Mouse (Mus musculus): ENCODE data around the gene Dbnl. TPM values are rescaled to one million over a fixed set of nuclear protein-coding genes. Genes with fewer than 3 reads are reported as not detected.
A peak's percentile ranks its signal among the peaks of the same experiment; 100 is the strongest.
"Not testable (repeated sequence)": the region's sequence is repeated elsewhere in the genome, so short reads cannot be mapped to it uniquely, and the experiment has no call there.

Gene Dbnl
- total RNA-seq, 2 experiments from 2014 or later = 69.2 to 72.2 TPM

DNA sequence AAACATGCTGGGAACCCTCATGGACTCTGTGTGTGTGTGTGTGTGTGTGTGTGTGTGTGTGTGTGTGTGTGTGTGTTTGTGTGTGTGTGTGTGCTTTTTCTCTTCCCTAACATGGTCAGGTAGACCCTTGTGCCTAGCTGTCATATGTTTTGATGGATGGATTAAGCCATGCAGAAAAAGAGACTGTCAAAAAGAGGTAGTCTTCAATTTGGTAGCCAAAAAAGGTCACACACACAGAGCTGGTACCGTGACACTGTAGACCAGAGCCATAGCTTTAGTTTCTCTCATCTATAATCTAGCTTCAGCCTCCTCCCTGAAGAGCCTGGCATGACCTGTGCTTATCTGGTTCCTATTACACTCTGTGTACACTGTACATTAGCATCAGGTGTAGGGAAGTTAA lies 2.1 kb downstream of the Dbnl start:
- no peak for DNase-seq (ENCODE audit: low spot score in 2 of 2)
- intact Hi-C loops (cut with DNase I) = no loop called here

DNA sequence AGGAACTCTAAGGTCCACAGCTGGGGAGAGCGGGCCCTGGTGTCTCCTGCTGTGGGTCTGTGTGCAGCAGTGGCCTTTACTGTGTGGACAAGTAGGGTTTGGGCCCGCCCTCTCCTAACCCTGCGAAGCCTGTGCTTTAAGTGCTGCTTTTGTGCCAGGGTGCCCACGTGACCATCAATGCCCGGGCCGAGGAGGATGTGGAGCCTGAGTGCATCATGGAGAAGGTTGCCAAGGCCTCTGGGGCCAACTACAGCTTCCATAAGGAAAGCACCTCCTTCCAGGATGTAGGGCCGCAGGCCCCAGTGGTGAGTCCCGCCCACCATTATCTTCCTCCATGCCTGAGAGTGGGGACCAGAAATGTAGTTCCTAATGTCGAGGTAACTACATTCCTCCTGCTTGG lies 7.0 kb downstream of the Dbnl start:
- intact Hi-C loops (cut with DNase I) = no loop called here
- DNase-seq (ENCODE audit: low spot score in 2 of 2) = no peak

DNA sequence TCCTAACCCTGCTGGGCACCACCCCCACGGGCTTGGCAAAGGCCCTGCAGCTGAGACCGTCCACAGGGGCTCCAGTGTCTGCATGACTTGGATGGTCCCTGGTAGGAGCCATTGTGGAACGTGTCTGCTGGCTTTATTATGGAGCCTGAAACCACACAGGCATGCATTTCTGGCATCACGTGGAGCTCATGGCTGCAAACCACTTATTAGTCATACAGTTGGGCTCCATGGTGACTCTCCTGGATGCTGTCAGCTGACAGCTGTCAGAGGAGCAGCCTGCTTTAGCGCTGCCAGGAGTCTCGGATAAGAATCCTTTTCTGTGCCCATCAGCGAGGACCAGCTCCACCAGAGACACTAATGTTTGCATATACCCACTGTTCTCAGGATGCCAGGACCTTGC lies 7.4 kb downstream of the Dbnl start:
- DNase-seq (ENCODE audit: low spot score in 2 of 2) = peak; percentile 30 to 34
- intact Hi-C loops (cut with DNase I) = no loop called here

DNA sequence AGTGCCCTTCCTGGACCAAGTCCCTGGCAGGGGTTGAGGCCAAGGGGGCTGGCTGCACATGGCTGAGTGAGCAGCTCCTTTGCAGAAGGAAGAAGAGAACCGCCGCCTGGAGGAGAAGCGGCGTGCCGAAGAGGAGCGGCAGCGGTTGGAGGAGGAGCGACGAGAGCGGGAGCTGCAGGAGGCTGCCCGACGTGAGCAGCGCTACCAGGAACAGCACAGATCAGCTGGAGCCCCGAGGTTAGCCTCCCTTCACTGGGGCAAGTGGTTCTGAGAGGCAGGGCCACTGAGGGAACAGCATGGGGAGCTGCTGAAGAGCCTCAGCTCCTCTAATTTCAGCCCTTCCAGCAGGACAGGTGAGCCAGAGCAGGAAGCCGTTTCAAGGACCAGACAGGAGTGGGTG lies 8.7 kb downstream of the Dbnl start:
- intact Hi-C loops (cut with DNase I) = no loop called here
- no peak for DNase-seq (ENCODE audit: low spot score in 2 of 2)

DNA sequence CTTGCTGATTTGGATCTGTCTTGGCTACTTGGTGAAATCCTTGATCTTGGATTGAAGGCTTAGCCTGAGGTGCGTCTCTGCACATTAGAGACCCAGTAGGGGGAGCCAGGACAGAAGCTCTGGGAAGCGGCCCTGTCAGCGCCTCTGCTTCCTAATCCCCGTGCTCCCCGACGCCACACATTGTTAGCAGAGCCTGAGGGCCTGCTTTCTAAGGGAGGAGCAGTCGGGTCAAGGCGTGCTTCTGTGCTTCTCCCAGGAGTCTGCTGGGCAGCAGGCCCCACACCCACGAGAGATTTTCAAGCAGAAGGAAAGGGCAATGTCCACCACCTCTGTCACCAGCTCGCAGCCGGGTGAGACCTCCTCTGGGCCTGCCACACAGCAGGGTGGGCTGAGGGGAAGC lies 9.1 kb downstream of the Dbnl start:
- intact Hi-C loops (cut with DNase I) = no loop called here
- DNase-seq (ENCODE audit: low spot score in 2 of 2) = no peak

DNA sequence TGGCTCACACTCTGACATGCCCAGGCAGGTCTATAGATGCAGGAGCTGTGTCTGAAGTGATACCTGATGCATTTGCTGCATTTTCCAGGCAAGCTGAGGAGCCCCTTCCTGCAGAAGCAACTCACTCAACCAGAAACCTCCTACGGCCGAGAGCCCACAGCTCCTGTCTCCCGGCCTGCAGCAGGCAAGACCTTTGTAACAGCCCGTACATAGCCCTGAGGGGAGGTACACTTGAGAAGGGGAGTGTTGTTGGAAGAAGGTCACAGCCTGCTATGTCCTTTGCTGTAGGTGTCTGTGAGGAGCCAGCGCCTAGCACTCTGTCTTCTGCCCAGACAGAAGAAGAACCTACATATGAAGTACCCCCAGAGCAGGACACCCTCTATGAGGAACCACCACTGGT lies 9.6 kb downstream of the Dbnl start:
- intact Hi-C loops (cut with DNase I) = no loop called here
- DNase-seq (ENCODE audit: low spot score in 2 of 2) = no peak

DNA sequence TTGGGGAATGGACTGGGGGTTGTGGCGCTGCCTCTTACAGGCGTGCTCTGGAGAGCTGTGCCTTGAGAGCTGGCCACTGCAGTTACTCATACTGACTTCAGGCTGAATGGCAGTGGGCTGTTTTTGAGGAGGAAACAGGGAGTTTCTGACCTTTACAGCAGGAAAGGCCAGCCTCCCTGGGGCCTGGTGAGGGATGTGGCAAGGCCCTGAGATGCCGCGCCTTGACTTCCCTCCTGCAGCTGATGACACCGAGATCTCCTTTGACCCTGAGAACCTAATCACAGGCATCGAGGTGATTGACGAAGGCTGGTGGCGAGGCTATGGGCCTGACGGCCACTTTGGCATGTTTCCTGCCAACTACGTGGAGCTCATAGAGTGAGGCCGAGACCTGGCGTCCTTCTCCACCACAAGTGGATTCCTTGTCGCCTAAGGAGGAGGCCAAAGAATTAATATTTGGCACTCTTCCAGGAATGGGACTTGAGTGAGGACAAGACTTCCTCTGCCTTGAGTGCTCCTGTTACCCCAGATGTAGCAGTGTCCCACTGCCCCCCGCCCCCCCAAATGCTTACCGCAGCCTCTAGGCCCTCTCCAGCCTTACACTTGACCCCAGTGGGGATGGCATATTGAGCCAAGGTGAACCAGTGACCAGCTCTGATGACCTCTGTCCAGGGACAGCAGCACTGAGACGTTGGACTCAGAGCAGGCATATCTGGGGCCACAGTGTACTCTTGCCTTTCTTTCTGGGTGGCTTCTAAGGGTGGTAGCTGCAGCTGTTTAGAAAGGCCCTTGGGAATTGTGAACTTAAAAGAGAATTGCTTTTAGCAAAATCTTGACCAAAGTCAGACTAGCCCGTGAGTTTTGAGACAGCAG lies 11.6 kb downstream of the Dbnl start:
- no peak for DNase-seq (ENCODE audit: low spot score in 2 of 2)
- intact Hi-C loops (cut with DNase I) = no loop called here

DNA sequence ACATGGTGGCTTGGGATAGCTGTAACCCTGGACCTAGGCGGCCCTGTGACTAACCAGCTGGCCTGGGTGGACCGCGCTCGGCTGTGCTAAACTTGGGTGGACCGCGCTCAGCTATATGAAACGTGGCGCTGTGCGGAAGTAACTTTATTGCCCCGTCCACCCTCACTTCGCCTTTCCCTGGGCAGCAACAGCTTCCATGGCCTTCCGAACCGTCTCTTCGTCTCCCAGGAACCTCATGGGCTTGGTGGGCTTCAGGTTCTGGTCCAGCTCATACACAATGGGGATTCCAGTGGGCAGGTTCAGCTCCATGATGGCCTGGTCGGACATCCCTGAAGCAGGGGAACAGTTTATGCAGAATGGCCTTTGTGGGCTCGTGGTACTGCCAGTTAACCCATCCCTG lies 13.2 kb downstream of the Dbnl start:
- no peak for DNase-seq (ENCODE audit: low spot score in 2 of 2)
- intact Hi-C loops (cut with DNase I) = no loop called here

DNA sequence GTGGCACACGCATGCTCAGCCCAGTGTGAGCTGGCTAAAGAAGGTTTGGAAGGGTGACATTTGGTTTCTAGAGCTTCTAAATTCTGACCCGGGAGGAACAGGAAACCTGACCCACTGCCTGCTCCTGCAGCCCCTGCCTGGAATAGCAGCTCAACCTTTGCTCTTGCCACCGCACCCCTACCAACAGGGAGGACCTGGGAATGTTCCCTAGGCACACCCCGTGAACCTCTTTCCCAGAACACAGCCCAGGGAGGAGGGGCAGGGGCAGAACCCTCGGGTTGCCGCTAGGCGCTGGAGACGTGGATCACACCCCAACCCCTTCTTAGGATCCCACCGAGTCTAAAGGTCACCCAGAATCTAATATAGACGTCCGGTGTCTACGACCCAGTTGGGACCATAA lies 13.7 kb downstream of the Dbnl start:
- DNase-seq (ENCODE audit: low spot score in 2 of 2) = no peak
- intact Hi-C loops (cut with DNase I) = no loop called here

DNA sequence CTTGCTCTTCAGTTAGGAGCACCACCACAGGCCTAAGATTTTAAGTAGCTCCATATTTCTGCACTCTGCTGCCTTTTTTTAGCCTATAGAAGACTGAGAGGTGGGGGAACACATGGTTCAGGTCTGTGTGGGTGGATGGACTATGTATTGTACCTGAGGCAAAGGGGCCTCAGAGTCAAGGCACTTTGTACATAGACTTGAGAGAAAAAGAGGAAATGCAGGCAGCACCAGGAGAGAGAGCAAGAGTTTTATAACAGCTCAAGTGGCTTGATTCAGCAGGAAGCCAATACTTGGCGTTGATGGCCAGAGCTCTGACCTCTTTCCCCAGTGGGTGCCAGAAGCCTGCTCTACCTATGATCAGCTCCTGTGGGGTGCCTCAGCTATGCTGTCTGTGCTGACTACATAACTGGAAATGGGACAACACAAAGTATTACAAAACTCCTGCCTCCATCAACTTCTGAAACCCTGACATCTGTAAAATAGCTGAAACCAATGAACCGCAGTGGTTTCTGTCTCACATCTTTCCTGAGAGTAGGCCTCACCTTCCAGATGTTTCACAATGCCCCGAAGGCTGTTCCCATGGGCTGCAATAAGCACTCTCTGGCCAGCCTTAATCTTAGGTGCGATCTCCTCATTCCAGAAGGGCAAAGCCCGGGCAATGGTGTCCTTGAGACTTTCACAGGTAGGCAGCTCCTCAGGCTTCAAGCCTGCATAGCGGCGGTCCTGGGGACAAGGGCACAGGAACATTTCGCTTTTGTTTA lies 14.3 kb downstream of the Dbnl start:
- DNase-seq (ENCODE audit: low spot score in 2 of 2) = no peak
- intact Hi-C loops (cut with DNase I) = no loop called here

DNA sequence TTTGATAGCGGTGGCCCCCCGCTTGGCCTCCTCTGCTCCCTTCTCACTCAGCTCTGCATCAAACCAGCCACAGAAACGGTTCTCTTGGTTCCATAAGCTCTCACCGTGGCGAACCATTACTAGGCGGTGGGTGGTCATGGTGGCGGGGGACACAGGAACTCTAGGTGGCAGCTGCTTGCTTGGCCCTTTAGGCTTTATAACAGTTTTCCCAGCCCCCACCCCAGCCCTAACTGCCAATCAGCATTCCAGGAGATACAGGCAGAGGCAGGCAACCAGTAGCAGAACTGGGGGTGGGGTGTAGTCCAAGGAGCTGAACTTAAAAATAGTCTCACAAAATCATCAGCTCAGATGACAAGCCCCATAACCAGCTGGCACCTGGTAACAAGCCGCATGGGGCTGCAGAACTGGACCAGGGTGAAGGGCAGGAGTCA lies 15.3 kb downstream of the Dbnl start, which contains the start of gene Pgam2:
TSS of gene Pgam2 (minus strand) at position 183 of the 431 bp plus-strand sequence.
- no peak for DNase-seq (ENCODE audit: low spot score in 2 of 2)
- intact Hi-C loops (cut with DNase I) = no loop called here

DNA sequence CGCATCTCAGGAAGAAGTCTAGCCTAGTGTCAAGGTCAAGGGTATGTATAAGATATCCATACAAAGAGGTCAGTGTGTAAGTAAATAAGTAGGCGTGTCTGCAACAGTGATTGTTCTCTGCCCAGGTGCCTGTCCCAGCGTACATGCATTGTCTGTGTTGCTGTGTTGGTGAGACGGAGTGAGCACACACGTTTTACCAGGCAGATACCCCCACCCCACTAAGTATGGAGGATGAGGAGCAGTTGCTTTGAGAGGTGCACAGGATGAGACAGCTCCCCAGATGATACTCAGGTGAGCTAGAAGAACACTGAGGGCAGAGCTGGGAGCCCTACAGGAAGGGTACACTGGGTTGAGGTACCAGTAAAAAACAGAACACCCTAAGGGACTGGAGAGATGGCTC lies 15.9 kb downstream of the Dbnl start:
- intact Hi-C loops (cut with DNase I) = no loop called here
- DNase-seq (ENCODE audit: low spot score in 2 of 2) = no peak

DNA sequence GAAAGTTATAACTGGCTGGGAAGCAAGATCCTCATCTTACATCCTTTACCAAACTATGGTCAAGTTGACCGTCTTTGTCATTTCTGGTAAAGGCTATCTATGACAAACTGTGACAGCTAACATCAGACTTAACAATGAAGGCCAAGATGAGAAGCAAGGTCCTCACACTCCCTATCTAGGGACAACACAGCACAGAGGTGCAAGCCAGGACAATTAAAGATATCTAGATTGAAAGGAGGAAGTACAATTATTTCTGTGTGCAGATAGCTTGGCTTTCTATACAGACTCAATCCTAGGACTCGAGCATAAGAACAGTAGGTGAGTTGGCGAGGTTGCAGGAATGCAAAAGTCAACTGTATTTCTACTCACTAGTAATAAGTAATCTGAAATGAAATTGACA lies 17.4 kb downstream of the Dbnl start:
- intact Hi-C loops (cut with DNase I) = no loop called here
- no peak for DNase-seq (ENCODE audit: low spot score in 2 of 2)

DNA sequence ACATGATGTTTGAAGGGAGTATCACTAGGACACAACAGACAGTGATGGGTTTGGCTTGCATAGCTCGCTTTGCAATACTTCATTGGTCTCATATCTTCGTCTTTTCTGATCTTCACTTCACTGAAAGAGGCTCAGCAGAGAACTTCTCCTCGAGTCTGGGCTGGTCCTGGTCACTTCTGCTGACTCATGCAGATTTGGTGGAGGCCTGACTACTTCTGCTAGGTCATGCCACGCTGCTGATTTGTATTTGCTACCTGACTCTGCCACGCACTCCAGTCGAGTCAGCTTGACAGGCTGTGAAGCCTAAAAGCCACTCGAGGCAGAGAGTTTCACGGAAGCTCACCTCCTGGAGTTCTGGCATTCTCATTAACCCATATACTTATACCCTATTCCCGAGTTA lies 19.7 kb downstream of the Dbnl start:
- intact Hi-C loops (cut with DNase I) = no loop called here
- DNase-seq (ENCODE audit: low spot score in 2 of 2) = no peak

DNA sequence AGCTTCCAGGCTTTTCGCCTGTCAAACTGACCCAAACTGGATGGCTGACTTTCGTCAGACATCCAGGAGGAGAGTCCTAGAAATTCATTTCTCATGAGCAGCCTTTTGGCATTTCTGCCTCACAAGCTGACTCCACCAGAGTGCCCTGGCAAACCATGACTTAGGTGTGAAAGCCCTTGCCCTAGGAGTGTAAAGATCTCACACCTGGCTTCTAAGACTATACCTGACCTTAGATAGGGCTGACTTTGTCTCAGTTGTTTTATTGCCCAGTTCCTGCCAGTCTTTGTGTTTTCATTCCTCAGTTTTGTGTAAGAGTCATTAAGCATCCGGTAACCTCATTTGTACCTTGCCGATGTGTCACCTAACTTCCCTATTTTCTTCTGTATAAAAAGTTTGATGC lies 21.2 kb downstream of the Dbnl start:
- intact Hi-C loops (cut with DNase I); DNase-seq (ENCODE audit: low spot score in 2 of 2): not testable (repeated sequence)

DNA sequence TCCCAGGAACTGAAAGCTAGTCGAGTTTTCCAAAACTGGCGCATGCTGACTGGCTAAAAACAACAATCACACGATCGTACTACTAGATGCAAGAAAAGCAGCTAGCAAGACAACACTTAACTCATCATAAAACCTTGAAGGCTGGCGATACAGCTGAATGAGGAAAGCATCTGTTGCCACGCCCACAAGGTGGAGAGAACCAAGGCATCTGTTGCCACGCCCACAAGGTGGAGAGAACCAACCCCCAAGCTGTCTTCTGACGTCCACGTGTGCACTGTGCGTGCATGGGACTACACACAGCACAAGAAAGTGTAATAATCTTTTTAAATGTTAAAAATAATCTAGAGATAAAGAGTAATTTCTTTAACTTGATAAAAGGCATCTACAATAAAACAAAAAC lies 25.1 kb downstream of the Dbnl start:
- intact Hi-C loops (cut with DNase I) = no loop called here
- DNase-seq (ENCODE audit: low spot score in 2 of 2) = no peak

DNA sequence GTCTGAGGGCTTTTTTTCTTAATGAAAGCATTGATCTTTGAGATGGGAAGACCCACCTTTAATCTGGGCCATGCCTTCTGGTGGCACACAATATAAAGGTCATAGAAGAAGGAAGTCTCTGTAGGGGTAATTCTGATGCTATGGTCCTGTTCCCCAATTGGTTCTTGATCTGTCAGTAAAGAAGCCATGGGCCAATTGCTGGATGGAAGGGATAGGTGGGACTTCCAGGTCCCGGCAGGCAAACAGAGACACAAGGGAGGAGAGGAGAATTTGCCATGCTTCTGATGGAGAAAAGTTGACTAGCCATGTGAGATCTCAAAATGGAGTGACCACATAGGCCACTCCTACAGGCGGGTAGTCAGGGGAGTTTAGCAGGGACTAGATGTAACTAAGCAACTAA lies 30.9 kb downstream of the Dbnl start:
- DNase-seq (ENCODE audit: low spot score in 2 of 2) = no peak
- intact Hi-C loops (cut with DNase I) = no loop called here

DNA sequence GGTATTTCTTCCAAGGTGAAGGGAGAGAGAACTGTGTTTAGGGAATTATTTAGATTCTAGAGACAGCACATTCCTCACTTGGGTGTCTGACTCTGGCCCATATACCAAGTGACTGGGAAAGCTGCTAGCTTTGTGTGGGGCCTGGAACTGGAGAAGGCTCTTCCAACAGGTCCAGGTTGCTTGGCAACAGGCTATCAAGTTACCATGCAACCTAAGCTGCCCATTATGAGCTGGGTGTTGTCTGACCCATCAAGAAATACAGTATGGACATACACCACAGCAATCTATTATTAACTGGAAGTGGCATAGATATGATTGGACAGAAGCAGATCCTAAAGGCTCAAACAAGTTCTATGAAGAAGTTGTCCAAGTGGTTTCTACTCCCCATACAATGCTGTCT lies 37.1 kb downstream of the Dbnl start:
- intact Hi-C loops (cut with DNase I) = no loop called here
- DNase-seq (ENCODE audit: low spot score in 2 of 2) = no peak

DNA sequence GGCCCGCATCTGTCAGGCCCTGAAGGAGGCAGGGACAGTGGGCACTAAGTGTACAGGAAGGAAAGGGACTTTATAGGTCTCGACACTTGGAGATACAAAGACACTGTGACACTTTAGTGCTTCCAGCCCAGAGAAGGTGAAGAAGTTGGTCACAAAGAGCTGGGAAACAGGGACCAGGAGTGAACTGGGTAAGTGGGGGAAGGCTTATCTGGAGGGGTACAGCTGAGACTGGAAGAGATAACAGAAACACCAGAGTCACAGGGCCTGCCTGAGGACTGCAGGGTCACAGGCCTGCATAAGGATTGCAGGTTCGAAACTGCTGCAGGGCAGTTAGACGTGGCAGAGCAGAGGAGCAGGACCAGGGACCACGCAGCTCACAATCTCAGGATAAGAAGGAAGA lies 39.6 kb downstream of the Dbnl start:
- intact Hi-C loops (cut with DNase I) = no loop called here
- DNase-seq (ENCODE audit: low spot score in 2 of 2) = no peak

DNA sequence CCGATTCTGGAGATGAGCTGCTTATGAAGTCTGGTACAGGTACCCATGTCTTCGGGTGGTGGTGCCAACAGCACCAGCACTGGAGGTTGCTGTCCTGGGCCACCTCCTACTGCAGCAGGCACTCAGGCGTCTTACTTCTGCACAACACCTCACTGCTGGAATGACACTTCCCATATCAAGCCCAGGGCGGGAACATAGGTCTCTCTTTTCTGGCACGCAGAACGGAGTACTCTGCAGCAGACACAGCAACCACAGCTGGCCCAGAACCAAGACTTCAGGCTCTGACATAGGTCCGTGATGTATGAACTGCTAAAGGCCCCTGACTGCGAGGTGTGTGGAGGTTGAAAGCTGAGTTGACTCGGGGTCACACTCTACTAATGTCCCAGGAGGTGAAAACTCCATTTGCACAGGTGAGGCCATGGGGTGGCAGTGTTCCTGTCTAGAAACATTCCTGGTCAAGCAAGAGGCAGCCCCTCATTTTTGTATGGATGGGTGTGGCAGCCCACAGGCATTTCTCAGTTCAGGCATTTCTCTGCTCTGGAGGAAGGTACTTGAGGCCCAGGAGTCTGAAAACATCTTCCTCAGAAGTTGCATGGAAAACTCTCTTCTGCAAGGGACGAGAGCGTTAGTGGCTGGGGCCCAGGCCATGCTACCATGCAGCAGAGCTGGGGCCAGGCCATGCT lies 40.4 kb downstream of the Dbnl start:
- no peak for DNase-seq (ENCODE audit: low spot score in 2 of 2)
- intact Hi-C loops (cut with DNase I) = no loop called here

DNA sequence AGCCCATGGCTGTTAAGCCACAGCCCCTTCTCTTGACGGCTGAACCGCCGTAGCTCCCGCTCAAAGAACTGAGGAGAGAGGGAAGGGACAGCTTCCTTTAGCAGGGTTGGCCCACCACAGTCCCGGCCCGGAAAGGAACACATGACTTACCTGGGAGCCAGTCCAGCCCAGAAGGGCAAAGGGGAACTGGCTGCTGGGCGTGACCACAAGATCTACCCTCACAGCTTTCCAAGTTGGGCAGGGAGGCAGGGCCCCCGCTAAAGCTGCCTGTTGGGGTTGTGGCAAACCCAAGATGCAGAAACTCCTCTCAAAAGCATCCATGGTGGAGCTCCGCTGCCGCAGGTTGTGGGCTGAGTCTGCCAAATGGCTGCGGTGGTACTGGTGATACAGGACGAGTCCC lies 41.0 kb downstream of the Dbnl start:
- intact Hi-C loops (cut with DNase I) = no loop called here
- no peak for DNase-seq (ENCODE audit: low spot score in 2 of 2)
